ENCODE assay signal across 8 mouse cellular contexts in the genomic region with DNA sequence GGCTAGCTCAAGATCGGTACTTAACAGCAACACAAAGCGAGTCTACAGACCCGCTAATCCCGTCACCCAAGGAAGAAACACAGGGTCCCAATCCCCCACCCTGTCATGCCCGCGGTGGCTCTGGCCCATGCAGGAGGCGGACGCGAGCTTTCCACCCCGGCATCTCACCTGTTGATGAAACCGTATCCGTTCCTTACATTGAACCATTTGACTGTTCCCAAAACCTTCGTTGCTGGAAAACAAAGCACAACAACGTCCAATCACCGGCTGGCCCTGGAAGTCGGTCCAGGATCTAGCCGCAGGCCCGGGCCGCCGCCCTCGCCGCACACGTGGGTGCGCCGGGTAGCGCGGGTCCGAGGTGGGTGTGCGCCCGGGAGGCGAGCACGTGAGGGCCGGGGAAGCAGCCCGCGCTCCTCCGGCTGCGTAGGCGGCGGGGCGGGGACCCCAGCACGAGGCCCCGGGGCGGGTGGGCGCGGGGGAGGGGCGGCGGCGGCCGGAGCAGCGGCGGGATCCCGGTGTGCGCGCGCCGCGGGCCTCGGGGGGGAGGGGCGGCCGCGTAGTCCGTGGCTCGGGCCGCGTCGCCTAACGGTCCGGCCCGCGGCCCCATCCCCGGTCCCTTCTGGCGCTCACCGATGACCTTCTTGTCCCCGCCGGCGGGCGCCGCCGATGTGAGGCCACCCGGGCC. TPM values are rescaled to one million over a fixed set of nuclear protein-coding genes. Genes with fewer than 3 reads are reported as not detected.
A peak's percentile ranks its signal among the peaks of the same experiment; 100 is the strongest.
DNase-seq lines count a peak whose midpoint lies in the region; ATAC-seq and TF ChIP-seq lines count a peak whose summit lies in the region.

No protein-coding gene starts in this region.

- no peaks in the 10 kb centered on the region for H3K27me3 ChIP-seq in forebrain, postnatal 0 days (ENCODE audit: insufficient read depth, low read length)
- no peaks in the 10 kb centered on the region for H3K27me3 ChIP-seq in intestine, embryonic 15.5 days (replicated peaks)
- H3K27me3 ChIP-seq in liver, adult 2 months (ENCODE audit: control insufficient read depth, insufficient read depth, low read length): no peaks in the 10 kb centered on the region

- H3K4me1 ChIP-seq in forebrain, postnatal 0 days (ENCODE audit: insufficient read depth): peaks cover 20% of the 10 kb centered on the region; the same call in 1 of the 2 replicates
- H3K4me1 ChIP-seq in intestine, embryonic 15.5 days (replicated peaks): 0 out of 2 replicates have a peak, but pooled peaks cover 10% of the 10 kb centered on the region
- peaks cover 7% of the 10 kb centered on the region for H3K4me1 ChIP-seq in liver, adult 2 months (ENCODE audit: control insufficient read depth, insufficient read depth, low read length)

- H3K36me3 ChIP-seq in forebrain, postnatal 0 days (ENCODE audit: insufficient read depth): no peaks in the 10 kb centered on the region; the same call in 1 of the 2 replicates
- H3K36me3 ChIP-seq in intestine, embryonic 15.5 days: no peaks in the 10 kb centered on the region
- peaks cover 2% of the 10 kb centered on the region; the same call in 1 of the 2 replicates for H3K36me3 ChIP-seq in liver, adult 2 months (ENCODE audit: control insufficient read depth, insufficient read depth, low read length)

- no peaks in the 10 kb centered on the region for H3K9me3 ChIP-seq in forebrain, postnatal 0 days (ENCODE audit: low read length)
- H3K9me3 ChIP-seq in intestine, embryonic 15.5 days: no peaks in the 10 kb centered on the region

- H3K79me2 ChIP-seq in liver, adult 2 months (ENCODE audit: control insufficient read depth, insufficient read depth, low read length): peaks cover 24% of the 10 kb centered on the region

- peak overlapping the region; percentile 95 for H3K27ac ChIP-seq in forebrain, postnatal 0 days (ENCODE audit: low read depth, low read length)
- peak overlapping the region; percentile 89 for H3K27ac ChIP-seq in intestine, embryonic 15.5 days
- H3K27ac ChIP-seq in liver, adult 2 months (replicated peaks; ENCODE audit: insufficient read depth, low read depth, low read length): no peak overlapping the region

- H3K4me3 ChIP-seq in forebrain, postnatal 0 days (ENCODE audit: low read depth, low read length): peak overlapping the region; percentile 90
- peak overlapping the region; percentile 84 for H3K4me3 ChIP-seq in intestine, embryonic 15.5 days (replicated peaks)
- peak overlapping the region; percentile 91 for H3K4me3 ChIP-seq in liver, adult 2 months (ENCODE audit: insufficient read depth, low read depth, low read length)

- peak overlapping the region; percentile 66 for H3K4me2 ChIP-seq in forebrain, postnatal 0 days (ENCODE audit: low read depth)
- H3K4me2 ChIP-seq in intestine, embryonic 15.5 days (replicated peaks): peak overlapping the region; percentile 79

- TF ChIP-seq POLR2A in liver, adult 2 months (IDR thresholded peaks at IDR 0.05; ENCODE audit: extremely low read depth, insufficient read depth, low read length): no peak

- no peak for TF ChIP-seq CTCF in forebrain, postnatal 0 days (IDR thresholded peaks at IDR 0.05; ENCODE audit: low read depth)
- TF ChIP-seq CTCF in liver, adult 2 months (IDR thresholded peaks at IDR 0.05; ENCODE audit: low read depth, low read length): no peak

- peak overlapping the region; percentile 83 for H3K9ac ChIP-seq in forebrain, postnatal 0 days
- H3K9ac ChIP-seq in intestine, embryonic 15.5 days: peak overlapping the region; percentile 88
- H3K9ac ChIP-seq in liver, adult 2 months (ENCODE audit: low read depth, low read length): peak overlapping the region; percentile 86

- 3% methylated on average over 66 of the region's 80 CpGs for WGBS in forebrain, postnatal 0 days
- WGBS in intestine, embryonic 15.5 days: under 1% methylated on average over 54 of the region's 80 CpGs
- under 1% methylated on average over 50 of the region's 80 CpGs for WGBS in liver, adult 2 months

- peak; percentile 29 for DNase-seq in kidney, adult 9 months
- DNase-seq in kidney, adult 11 months: no peak
- peak; percentile 26 for DNase-seq in cerebellum, adult 11 months
- peak; percentile 47 for DNase-seq in forebrain, postnatal 0 days
- no peak for DNase-seq in liver, adult 2 months (ENCODE audit: extremely low read depth, low read depth, low spot score)
- DNase-seq in neural tube, embryonic 10.5 days (ENCODE audit: extremely low spot score, low spot score): peak; percentile 61
- peak; percentile 71 for DNase-seq in testis, postnatal 10 days (ENCODE audit: low spot score)

- ATAC-seq in forebrain, postnatal 0 days: peak; percentile 10; the same call in 1 of the 2 replicates
- peak; percentile 46 for ATAC-seq in intestine, embryonic 15.5 days

RNA-seq across cellular contexts. Expression of a gene that starts 0.7 kb away (rescaled TPM):
- total RNA-seq in forebrain, postnatal 0 days (2014; rRNA removed): 829 and 985 TPM in 2 replicates
- polyA plus RNA-seq in forebrain, postnatal 0 days (2015; fragmentation: Nextera tagmentation; extraction: Ambion mirVana): 1,107 and 1,112 TPM in 2 replicates
- 627 and 712 TPM in 2 replicates for polyA plus RNA-seq in intestine, embryonic 15.5 days (2015; fragmentation: Nextera tagmentation; extraction: Ambion mirVana)
- 177 and 189 TPM in 2 replicates for total RNA-seq in liver, adult 2 months (2014; rRNA removed)
- 64.3 and 70.8 TPM in 2 replicates for polyA plus RNA-seq in liver, adult 2 months (2012; rRNA removed)

RNA-seq across cellular contexts. Expression of a gene that starts 26.6 kb away (rescaled TPM):
- 41.7 and 41.9 TPM in 2 replicates for total RNA-seq in forebrain, postnatal 0 days (2014; rRNA removed)
- 60.0 and 71.0 TPM in 2 replicates for polyA plus RNA-seq in forebrain, postnatal 0 days (2015; fragmentation: Nextera tagmentation; extraction: Ambion mirVana)
- polyA plus RNA-seq in intestine, embryonic 15.5 days (2015; fragmentation: Nextera tagmentation; extraction: Ambion mirVana): 88.1 and 102 TPM in 2 replicates
- total RNA-seq in liver, adult 2 months (2014; rRNA removed): 12.2 and 15.4 TPM in 2 replicates
- polyA plus RNA-seq in liver, adult 2 months (2012; rRNA removed): 4.1 and 5.0 TPM in 2 replicates

RNA-seq across cellular contexts. Expression of a gene that starts 38.5 kb away (rescaled TPM):
- 0.86 and 0.92 TPM in 2 replicates for total RNA-seq in forebrain, postnatal 0 days (2014; rRNA removed)
- 0.59 and 1.7 TPM in 2 replicates for polyA plus RNA-seq in forebrain, postnatal 0 days (2015; fragmentation: Nextera tagmentation; extraction: Ambion mirVana)
- polyA plus RNA-seq in intestine, embryonic 15.5 days (2015; fragmentation: Nextera tagmentation; extraction: Ambion mirVana): 0.08 and 0.14 TPM in 2 replicates
- total RNA-seq in liver, adult 2 months (2014; rRNA removed): not detected in 2 replicates
- polyA plus RNA-seq in liver, adult 2 months (2012; rRNA removed): not detected in 2 replicates

Comparison
In these comparisons a context has a peak if more than half of its experiments do, and no peak if none do; other contexts are left out.
1. DNase-seq: peak in kidney, adult 9 months (single experiment), cerebellum, adult 11 months (single experiment), forebrain, postnatal 0 days (single experiment), neural tube, embryonic 10.5 days (single experiment) and testis, postnatal 10 days (single experiment); none in kidney, adult 11 months (single experiment) and liver, adult 2 months (single experiment).
2. RNA of a gene that starts 26.6 kb away (polyA plus RNA-seq): 88.1 to 102 TPM in intestine, embryonic 15.5 days and 60.0 to 71.0 TPM in forebrain, postnatal 0 days; 4.1 to 5.0 TPM in liver, adult 2 months; every median in the first group is over 10 times any median in the second.
3. Peak in every context shown above with its lines, with median percentiles within 50 percentile points of each other: H3K4me3 ChIP-seq and H3K9ac ChIP-seq.